28 mouse cellular contexts compared by ENCODE assay signal in the genomic region with DNA sequence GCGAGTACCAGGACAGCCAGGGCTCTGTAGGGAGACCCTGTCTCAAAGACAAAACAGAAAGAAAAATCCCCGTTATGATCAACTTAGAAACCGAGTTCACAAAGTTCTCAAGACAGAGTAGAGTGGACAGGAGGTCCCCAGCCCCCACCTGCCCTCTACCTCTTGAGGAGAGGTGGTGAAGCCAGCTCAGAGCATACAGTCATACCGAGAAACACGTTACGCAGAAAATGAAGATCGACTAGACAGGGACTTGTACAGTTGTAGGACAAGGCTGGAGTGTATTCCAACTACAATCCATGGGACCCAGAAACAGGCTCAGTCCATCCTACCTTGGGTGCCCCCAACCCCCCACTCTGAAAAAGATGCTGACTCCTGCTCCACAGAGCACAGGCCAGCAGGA.
"Had no signal": no experiment of that assay in that cellular context is flagged by ENCODE, and none has a peak within 500 bp of the region (broad histone marks: within the 10 kb centered on the region; RNA-seq: fewer than 3 reads in every experiment).

No protein-coding gene starts in this region.

- DNase-seq: left cerebral cortex, postnatal 4 days; liver; liver, embryonic 13.5 days; liver, postnatal 0 days; lung, adult 18-20 months; lung, embryonic 14.5 days; lung, postnatal 10 days; lung, postnatal 14 days; lung, postnatal 36 days; lung, postnatal 4 days; midbrain, embryonic 14.5 days had no signal

- H3K4me3 ChIP-seq: left cerebral cortex, adult 2 months; limb, embryonic 12.5 days; limb, embryonic 13.5 days; limb, embryonic 15.5 days; liver, embryonic 12.5 days; liver, embryonic 13.5 days; liver, embryonic 15.5 days; lung, embryonic 15.5 days; megakaryocyte, embryonic 14.5 days; midbrain, embryonic 10.5 days; midbrain, embryonic 12.5 days; midbrain, embryonic 13.5 days; midbrain, embryonic 15.5 days; myocyte had no signal

- H3K9ac ChIP-seq: limb, embryonic 12.5 days; limb, embryonic 13.5 days; limb, embryonic 15.5 days; liver, embryonic 12.5 days; liver, embryonic 13.5 days; liver, embryonic 14.5 days; liver, embryonic 15.5 days; liver, postnatal 0 days; lung, embryonic 14.5 days; lung, embryonic 15.5 days; midbrain, embryonic 12.5 days; midbrain, embryonic 15.5 days had no signal

- H3K4me2 ChIP-seq: limb, embryonic 12.5 days; limb, embryonic 13.5 days; limb, embryonic 15.5 days; liver, embryonic 11.5 days; liver, embryonic 12.5 days; liver, embryonic 13.5 days; liver, embryonic 15.5 days; lung, embryonic 14.5 days; lung, embryonic 15.5 days; midbrain, embryonic 11.5 days; midbrain, embryonic 12.5 days; midbrain, embryonic 13.5 days; midbrain, embryonic 15.5 days had no signal

- H3K27ac ChIP-seq: left cerebral cortex, adult 2 months; limb, embryonic 12.5 days; limb, embryonic 13.5 days; limb, embryonic 15.5 days; liver, embryonic 12.5 days; liver, embryonic 13.5 days; liver, embryonic 14.5 days; liver, embryonic 15.5 days; lung, embryonic 15.5 days; macrophage; midbrain, embryonic 10.5 days; midbrain, embryonic 12.5 days; midbrain, embryonic 13.5 days; midbrain, embryonic 15.5 days had no signal

- H3K27me3 ChIP-seq: limb, embryonic 13.5 days; limb, embryonic 15.5 days; liver, embryonic 12.5 days; liver, embryonic 13.5 days; liver, embryonic 15.5 days; lung, embryonic 15.5 days; megakaryocyte, embryonic 14.5 days; midbrain, embryonic 12.5 days; midbrain, embryonic 13.5 days; midbrain, embryonic 15.5 days had no signal

- H3K9me3 ChIP-seq: limb, embryonic 12.5 days; limb, embryonic 13.5 days; limb, embryonic 15.5 days; liver, embryonic 12.5 days; liver, embryonic 13.5 days; liver, embryonic 15.5 days; lung, embryonic 15.5 days; megakaryocyte, embryonic 14.5 days; midbrain, embryonic 10.5 days; midbrain, embryonic 12.5 days; midbrain, embryonic 13.5 days; midbrain, embryonic 15.5 days had no signal

- H3K4me1 ChIP-seq: liver, embryonic 15.5 days; lung, embryonic 15.5 days; midbrain, embryonic 10.5 days; midbrain, embryonic 12.5 days had no signal
